In genomic region chr3:28289693-28290092, GRCm38 (mm10) we compare ENCODE assay signal across 15 mouse cellular contexts.
"Had no signal": no experiment of that assay in that cellular context is flagged by ENCODE, and none has a peak within 500 bp of the region (broad histone marks: within the 10 kb centered on the region; RNA-seq: fewer than 3 reads in every experiment).

No protein-coding gene starts in this region.

- DNase-seq: retina, postnatal 1 day; right cerebral cortex, adult 18-20 months; right cerebral cortex, postnatal 14 days; right cerebral cortex, postnatal 25 days; right cerebral cortex, postnatal 4 days; spleen, adult 18-20 months; thymus, adult 18-20 months; thymus, adult 2 months; thymus, postnatal 14 days; thymus, postnatal 25 days; thymus, postnatal 36 days; thymus, postnatal 4 days had no signal

- H3K27me3 ChIP-seq: neural tube, embryonic 15.5 days; stomach, embryonic 15.5 days had no signal

- H3K4me2 ChIP-seq: neural tube, embryonic 15.5 days; stomach, embryonic 15.5 days had no signal

- H3K9me3 ChIP-seq: neural tube, embryonic 15.5 days; stomach, embryonic 15.5 days had no signal

- H3K9ac ChIP-seq: neural tube, embryonic 15.5 days; stomach, embryonic 15.5 days had no signal

- H3K4me3 ChIP-seq: neural tube, embryonic 15.5 days; stomach, embryonic 15.5 days had no signal

- H3K27ac ChIP-seq: neural tube, embryonic 15.5 days; stomach, embryonic 15.5 days; stomach, postnatal 0 days had no signal

- H3K4me1 ChIP-seq: stomach, embryonic 15.5 days had no signal

- H3K36me3 ChIP-seq: neural tube, embryonic 15.5 days; stomach, embryonic 15.5 days had no signal
